9 mouse cellular contexts compared by ENCODE assay signal in the genomic region with DNA sequence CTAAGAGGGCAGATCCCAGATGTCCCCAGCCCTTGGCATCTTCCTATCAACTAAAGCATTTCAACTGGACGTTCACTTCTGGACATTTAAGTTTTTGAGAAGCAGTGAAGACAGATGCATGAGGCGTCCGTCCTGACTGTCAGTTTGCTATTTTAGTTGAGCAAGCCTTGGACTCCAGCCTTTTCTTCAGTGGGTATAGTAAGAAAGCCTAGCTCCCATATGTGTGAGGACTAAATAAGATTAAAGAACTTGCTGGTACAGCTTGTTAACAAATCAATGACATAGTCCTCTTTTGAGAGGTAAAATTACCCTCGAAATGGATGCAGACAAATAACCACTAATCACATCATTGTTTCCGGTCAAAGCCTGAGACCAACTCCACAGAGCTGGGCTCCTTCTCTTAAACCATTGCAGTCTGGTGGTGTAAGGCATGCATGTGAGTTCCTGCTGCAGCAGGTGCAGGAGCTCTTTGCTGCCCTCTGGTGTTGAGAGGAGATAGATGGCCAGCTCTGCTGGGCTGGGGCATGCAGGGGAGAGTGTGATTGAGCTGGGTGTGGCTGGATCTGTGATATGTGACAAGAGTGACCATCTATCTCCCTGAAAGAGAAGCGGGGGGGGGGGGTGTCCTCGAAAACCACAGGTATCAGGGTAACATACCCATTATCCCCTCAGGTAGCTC. TPM values are rescaled to one million over a fixed set of nuclear protein-coding genes. Genes with fewer than 3 reads are reported as not detected.
DNase-seq lines count a peak whose midpoint lies in the region; ATAC-seq and TF ChIP-seq lines count a peak whose summit lies in the region.
"Had no signal": no experiment of that assay in that cellular context is flagged by ENCODE, and none has a peak within 500 bp of the region (broad histone marks: within the 10 kb centered on the region; RNA-seq: fewer than 3 reads in every experiment).

No protein-coding gene starts in this region.

- H3K4me2 ChIP-seq in forebrain, embryonic 15.5 days (replicated peaks): no peak overlapping the region

- no peaks in the 10 kb centered on the region for H3K27me3 ChIP-seq in forebrain, embryonic 15.5 days

- WGBS in forebrain, embryonic 15.5 days: 36% methylated on average over 7 of the region's 7 CpGs
- WGBS in lung, adult 2 months: 39% methylated on average over 7 of the region's 7 CpGs

- peak; percentile 51 for DNase-seq in ES-E14 (ENCODE audit: low read depth, low spot score)
- peak; percentile 57 for DNase-seq in cerebellum, adult 11 months
- DNase-seq in heart, postnatal 36 days: peak; percentile 74
- peak; percentile 35 to 76 for DNase-seq in layer of hippocampus, adult 18-20 months (ENCODE audit: low spot score in 2 of 2)
- peak; percentile 46 for DNase-seq in lung, adult 2 months
- DNase-seq in thymus, adult 18-20 months: peak; percentile 26 to 39

- no peak overlapping the region for H3K4me3 ChIP-seq in ES-E14 (ENCODE audit: insufficient read depth in 1 of 2, low read depth in 1 of 2, low read length in 2 of 2, poor library complexity in 1 of 2, severe bottlenecking in 1 of 2)
- no peak overlapping the region for H3K4me3 ChIP-seq in forebrain, embryonic 15.5 days
- H3K4me3 ChIP-seq in lung, adult 2 months (replicated peaks; ENCODE audit: extremely low read depth, low read depth, low read length): no peak overlapping the region

- TF ChIP-seq CTCF in lung, adult 2 months (IDR thresholded peaks at IDR 0.05; ENCODE audit: insufficient read depth, low read length): peak; percentile 88

- ATAC-seq in forebrain, embryonic 15.5 days (replicated peaks): peak; percentile 96
- ATAC-seq in neutrophil, adult 5-6 weeks (ENCODE audit: extremely low read depth, insufficient number of reproducible peaks, low FRiP score, poor library complexity, severe bottlenecking): peak; percentile 99

- H3K9ac ChIP-seq in ES-E14 (ENCODE audit: insufficient read depth, low read depth, low read length, poor library complexity, severe bottlenecking): no peak overlapping the region
- no peak overlapping the region for H3K9ac ChIP-seq in forebrain, embryonic 15.5 days (replicated peaks)

- in situ Hi-C loops in ES-E14 (cut with MboI; ENCODE audit: low sequenced_read_pairs in 2 of 2, unreplicated experiment in 2 of 2): no loop called here

- no peak overlapping the region for H3K27ac ChIP-seq in ES-E14 (ENCODE audit: insufficient read depth, low read depth, low read length, poor library complexity, severe bottlenecking)
- no peak overlapping the region for H3K27ac ChIP-seq in forebrain, embryonic 15.5 days (replicated peaks)
- H3K27ac ChIP-seq: macrophage had no signal

- no peaks in the 10 kb centered on the region for H3K4me1 ChIP-seq in ES-E14 (ENCODE audit: control insufficient read depth in 2 of 2, insufficient read depth in 2 of 2, low read length in 2 of 2, poor library complexity in 1 of 2)
- no peaks in the 10 kb centered on the region for H3K4me1 ChIP-seq in forebrain, embryonic 15.5 days
- no peaks in the 10 kb centered on the region for H3K4me1 ChIP-seq in lung, adult 2 months (ENCODE audit: control insufficient read depth, insufficient read depth, low read length)

- H3K36me3 ChIP-seq in ES-E14 (ENCODE audit: control insufficient read depth, insufficient read depth, low read length, poor library complexity, severe bottlenecking): no peaks in the 10 kb centered on the region; the same call in 1 of the 2 replicates
- no peaks in the 10 kb centered on the region for H3K36me3 ChIP-seq in forebrain, embryonic 15.5 days

- no peaks in the 10 kb centered on the region for H3K9me3 ChIP-seq in ES-E14 (ENCODE audit: control insufficient read depth, insufficient read depth, low read depth, low read length)
- H3K9me3 ChIP-seq in forebrain, embryonic 15.5 days: no peaks in the 10 kb centered on the region

- TF ChIP-seq POLR2A in lung, adult 2 months (IDR thresholded peaks at IDR 0.05; ENCODE audit: borderline replicate concordance, extremely low read depth, low read depth, low read length): no peak

- intact Hi-C loops in heart, postnatal 36 days (cut with DNase I): loop anchor here (1.0 kb wide), 1 partner anchor 29 kb away; the partner anchor contains the start of genes Ddias and Prcp

TF ChIP-seq in ES-E14, 5 proteins besides CTCF, POLR2A, EP300 and RAD21:
- TF ChIP-seq ZNF384 (IDR thresholded peaks at IDR 0.05; ENCODE audit: low read depth, low read length) (no peak), CHD2 (IDR thresholded peaks at IDR 0.05; ENCODE audit: low read depth, low read length) (no peak), HCFC1 (IDR thresholded peaks at IDR 0.05; ENCODE audit: borderline replicate concordance, insufficient read depth, low read length) (no peak), ZC3H11A (IDR thresholded peaks at IDR 0.05; ENCODE audit: borderline replicate concordance, low read depth, low read length) (0 out of 2 replicates have a peak, but pooled peaks have one; percentile 24), MAFK (IDR thresholded peaks at IDR 0.05; ENCODE audit: insufficient read depth, low read depth, low read length) (no peak)

RNA-seq across cellular contexts. Expression of gene Prcp, which starts 29.2 kb away (rescaled TPM):
- total RNA-seq in ES-E14 (2012; rRNA removed): 27.7 and 37.7 TPM in 2 replicates
- 16.6 and 17.4 TPM in 2 replicates for polyA plus RNA-seq in forebrain, embryonic 15.5 days (2015; fragmentation: Nextera tagmentation; extraction: Ambion mirVana)
- 10 to 100 TPM; 13.6 to 19.3 TPM for total RNA-seq in heart, postnatal 36 days (2021)
- 1 to 10 TPM; 5.9 to 7.0 TPM for total RNA-seq in layer of hippocampus, adult 18-20 months (2021)
- 25.4 and 32.5 TPM in 2 replicates for polyA plus RNA-seq in lung, adult 2 months (2012; rRNA removed)
- total RNA-seq in neutrophil, adult 5-6 weeks (2017): 40.5 and 50.8 TPM in 2 replicates

RNA-seq across cellular contexts. Expression of gene Ddias, which starts 29.5 kb away (rescaled TPM):
- 37.8 and 46.3 TPM in 2 replicates for total RNA-seq in ES-E14 (2012; rRNA removed)
- polyA plus RNA-seq in forebrain, embryonic 15.5 days (2015; fragmentation: Nextera tagmentation; extraction: Ambion mirVana): 7.5 and 9.3 TPM in 2 replicates
- 1 to 10 TPM in 1 of 2 experiments, under 1 TPM in 1; 0.46 to 1.1 TPM for total RNA-seq in heart, postnatal 36 days (2021)
- total RNA-seq in layer of hippocampus, adult 18-20 months (2021): under 1 TPM; 0.33 to 0.62 TPM
- 0.03 and 0.07 TPM in 2 replicates for polyA plus RNA-seq in lung, adult 2 months (2012; rRNA removed)
- 2.3 and 3.9 TPM in 2 replicates for total RNA-seq in neutrophil, adult 5-6 weeks (2017)
